Mouse (Mus musculus): ENCODE measurements around the gene Babam2. TPM values are rescaled to one million over a fixed set of nuclear protein-coding genes. Genes with fewer than 3 reads are reported as not detected.

The Babam2 gene
- polyA plus RNA-seq, 1 experiment from 2014 or later = 78.7 TPM

DNA sequence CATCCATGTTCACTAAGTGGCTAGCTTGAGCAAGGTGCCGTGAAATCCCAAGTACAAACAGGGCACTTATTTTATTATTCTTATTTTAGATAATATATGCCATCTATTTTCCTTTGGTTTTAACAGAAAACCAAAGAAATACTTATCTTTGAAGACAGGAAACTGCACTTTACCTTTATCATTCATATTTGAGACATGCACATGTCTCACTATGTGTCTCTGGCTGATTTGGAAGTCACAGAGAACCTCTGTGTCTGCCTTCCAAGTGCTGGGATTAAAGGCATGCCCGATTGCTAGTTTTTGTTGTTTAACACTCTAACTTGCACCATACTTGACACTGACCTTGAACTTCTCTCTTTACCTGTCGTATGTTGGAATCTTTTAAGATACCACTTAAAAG, 9.5 kb upstream of the Babam2 start:
- H3K9me3 ChIP-seq = no peaks in the 10 kb centered on the region
- H3K4me2 ChIP-seq (replicated peaks) = no peak overlapping the region
- no peak overlapping the region for H3K4me3 ChIP-seq (replicated peaks)
- no peak overlapping the region for H3K9ac ChIP-seq
- H3K27me3 ChIP-seq (replicated peaks) = no peaks in the 10 kb centered on the region
- 81% methylated on average over 3 of the region's 3 CpGs for WGBS
- no peaks in the 10 kb centered on the region for H3K36me3 ChIP-seq
- no peak for ATAC-seq
- H3K27ac ChIP-seq = no peak overlapping the region
- no peaks in the 10 kb centered on the region for H3K4me1 ChIP-seq (replicated peaks)

DNA sequence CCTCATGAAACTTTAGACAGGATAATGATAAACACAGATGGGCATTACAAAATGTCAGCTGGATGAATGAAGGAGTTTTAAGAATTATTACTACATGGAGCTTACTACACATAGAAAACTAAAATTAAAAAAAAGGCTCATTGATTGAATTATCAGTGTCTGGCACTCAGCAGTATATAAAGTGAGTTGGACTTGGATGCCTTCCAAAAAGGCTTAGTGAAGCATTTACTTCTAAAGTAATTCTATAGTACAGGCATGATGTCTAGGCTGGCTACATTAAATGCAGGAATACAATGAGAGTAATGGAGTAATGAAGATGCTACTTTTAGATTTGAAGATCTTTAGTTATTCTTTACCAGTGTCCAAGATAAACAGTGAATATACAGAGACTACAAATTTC, 4.3 kb upstream of the Babam2 start:
- ATAC-seq = no peak
- Histone ChIP-seq H3K27ac (no peak overlapping the region), H3K9me3 (no peaks in the 10 kb centered on the region)

DNA sequence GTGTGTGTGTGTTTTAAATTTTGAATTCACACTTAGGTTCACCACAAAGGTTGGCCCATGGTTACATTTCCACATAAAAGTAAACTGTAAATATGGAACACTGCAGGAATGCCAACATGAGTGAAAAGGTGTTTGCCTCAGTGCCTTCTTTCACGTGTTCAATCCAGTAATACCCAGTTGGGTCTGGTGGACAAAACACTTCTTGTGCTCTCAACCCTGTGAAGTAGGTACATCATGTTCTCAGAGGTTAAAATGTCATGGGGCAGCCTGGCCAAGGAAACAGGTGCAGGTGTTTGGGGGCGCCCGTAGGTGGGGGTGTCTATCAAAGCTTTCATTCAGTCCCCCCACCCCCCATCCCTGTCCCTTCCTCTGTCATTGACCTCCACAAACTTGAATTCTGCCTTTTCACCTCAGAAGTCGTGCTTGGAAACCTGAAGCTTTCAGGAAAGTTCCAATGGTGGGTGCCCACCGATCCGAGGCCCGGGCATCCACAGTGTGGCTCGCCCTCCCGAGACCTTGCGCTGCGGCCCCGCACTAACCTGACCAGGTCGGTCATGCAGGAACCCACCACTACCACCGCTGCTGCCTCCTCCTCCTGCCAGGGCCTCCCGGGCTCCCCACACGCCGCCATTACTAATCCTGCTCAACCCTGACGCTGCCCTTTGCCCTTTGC, 377 bp upstream of the Babam2 start, which contains the start of gene Rbks:
Gene Rbks (minus strand): TSS at position 657 of the 673 bp plus-strand sequence.
- H3K27ac ChIP-seq = peak within 1 kb of the TSS; percentile 96
- no peaks in the 10 kb centered on the region for H3K36me3 ChIP-seq
- peak within 1 kb of the TSS; percentile 65 for H3K9ac ChIP-seq
- no peak for ATAC-seq
- no peaks in the 10 kb centered on the region for H3K9me3 ChIP-seq
- peak within 1 kb of the TSS; percentile 73 for H3K4me2 ChIP-seq (replicated peaks)
- no peaks in the 10 kb centered on the region for H3K4me1 ChIP-seq (replicated peaks)
- 7% methylated on average over 18 of the region's 18 CpGs for WGBS
- peak within 1 kb of the TSS; percentile 68 for H3K4me3 ChIP-seq (replicated peaks)
- no peaks in the 10 kb centered on the region for H3K27me3 ChIP-seq (replicated peaks)

More for the DNA sequence above, 4.3 kb upstream of the Babam2 start:
- Histone ChIP-seq H3K9ac (no peak overlapping the region), H3K4me1 (replicated peaks) (no peaks in the 10 kb centered on the region), H3K4me2 (replicated peaks) (no peak overlapping the region), H3K36me3 (no peaks in the 10 kb centered on the region), H3K4me3 (replicated peaks) (no peak overlapping the region), H3K27me3 (replicated peaks) (no peaks in the 10 kb centered on the region)

DNA sequence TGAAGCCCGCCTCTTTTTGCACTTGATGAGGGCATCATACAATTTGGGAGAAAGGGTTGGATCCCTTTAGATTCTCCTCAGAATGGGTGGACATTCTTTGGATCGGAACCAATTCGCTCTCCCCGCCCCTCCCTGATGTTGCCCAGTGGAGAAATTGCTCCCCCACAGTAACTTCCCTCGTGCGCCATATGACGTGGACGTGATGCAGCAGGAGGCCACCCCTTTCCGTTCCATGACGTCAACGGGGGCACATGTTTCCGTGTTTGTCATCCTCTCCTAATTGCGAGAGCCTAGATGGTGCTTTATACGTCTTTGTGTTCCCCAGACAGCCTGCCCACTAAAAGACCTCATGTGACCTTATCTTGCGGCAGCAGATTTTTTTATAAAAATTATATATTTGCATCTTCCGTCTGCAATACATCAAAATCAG, 828 bp downstream of the Babam2 start:
- 3% methylated on average over 16 of the region's 16 CpGs for WGBS
- Histone ChIP-seq H3K27ac (peak overlapping the region; percentile 96), H3K4me1 (replicated peaks) (no peaks in the 10 kb centered on the region), H3K27me3 (replicated peaks) (no peaks in the 10 kb centered on the region), H3K36me3 (no peaks in the 10 kb centered on the region), H3K9ac (peak overlapping the region; percentile 65), H3K9me3 (no peaks in the 10 kb centered on the region), H3K4me2 (replicated peaks) (peak overlapping the region; percentile 73), H3K4me3 (replicated peaks) (peak overlapping the region; percentile 68)
- peak; percentile 82 for ATAC-seq

DNA sequence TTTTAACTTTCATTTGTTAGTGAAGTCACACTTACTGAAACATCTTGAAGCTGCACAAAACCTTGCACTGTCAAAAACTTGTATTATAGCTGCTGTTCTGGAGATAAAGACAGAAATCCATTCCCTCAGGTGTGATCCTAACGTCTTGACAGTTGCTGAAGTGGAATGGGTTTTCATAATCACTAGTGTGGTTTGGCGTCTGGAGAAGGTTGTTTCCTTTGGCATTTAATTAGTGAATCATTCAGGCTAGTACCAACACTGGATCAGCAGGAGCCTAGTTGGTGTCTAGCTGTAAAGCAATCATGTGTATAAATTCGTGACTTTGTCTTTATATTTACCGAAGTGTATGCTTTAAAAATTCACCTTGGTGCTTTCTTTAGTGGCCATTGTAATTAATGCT, 1.4 kb downstream of the Babam2 start:
- H3K36me3 ChIP-seq = 0 out of 2 replicates have a peak, but pooled peaks cover 2% of the 10 kb centered on the region
- no peak for ATAC-seq
- 48% methylated on average over 4 of the region's 4 CpGs for WGBS
- H3K27ac ChIP-seq = no peak overlapping the region
- H3K9me3 ChIP-seq = no peaks in the 10 kb centered on the region
- H3K4me2 ChIP-seq (replicated peaks) = peak overlapping the region; percentile 73; the same call in 1 of the 2 replicates
- no peak overlapping the region for H3K9ac ChIP-seq
- no peaks in the 10 kb centered on the region for H3K27me3 ChIP-seq (replicated peaks)
- H3K4me3 ChIP-seq (replicated peaks) = no peak overlapping the region
- no peaks in the 10 kb centered on the region for H3K4me1 ChIP-seq (replicated peaks)

DNA sequence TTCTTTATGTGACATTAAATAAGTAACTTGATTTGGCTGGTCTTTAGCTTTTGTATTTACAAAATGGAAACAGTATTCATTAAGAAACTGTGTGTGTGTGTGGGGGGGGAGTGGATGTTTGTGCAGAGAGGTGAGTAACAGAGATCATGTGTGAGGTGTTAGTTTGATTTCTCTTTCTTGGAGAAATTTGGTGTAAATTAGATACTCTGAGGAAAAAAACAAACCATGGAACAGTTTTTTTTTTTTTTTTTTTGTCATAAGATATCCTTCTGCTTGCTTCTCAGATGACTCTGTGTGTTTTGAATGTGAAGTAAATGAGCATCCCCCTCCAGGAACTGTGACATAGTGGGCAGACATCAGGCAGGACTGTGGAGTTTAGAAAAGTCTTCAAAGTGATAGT, 1.9 kb downstream of the Babam2 start:
- H3K27ac ChIP-seq = no peak overlapping the region
- H3K9me3 ChIP-seq = no peaks in the 10 kb centered on the region
- ATAC-seq = no peak
- no peak overlapping the region for H3K9ac ChIP-seq
- 0 out of 2 replicates have a peak, but pooled peaks cover 2% of the 10 kb centered on the region for H3K36me3 ChIP-seq
- no peaks in the 10 kb centered on the region for H3K4me1 ChIP-seq (replicated peaks)
- H3K4me3 ChIP-seq (replicated peaks) = no peak overlapping the region
- H3K27me3 ChIP-seq (replicated peaks) = no peaks in the 10 kb centered on the region
- no peak overlapping the region for H3K4me2 ChIP-seq (replicated peaks)

DNA sequence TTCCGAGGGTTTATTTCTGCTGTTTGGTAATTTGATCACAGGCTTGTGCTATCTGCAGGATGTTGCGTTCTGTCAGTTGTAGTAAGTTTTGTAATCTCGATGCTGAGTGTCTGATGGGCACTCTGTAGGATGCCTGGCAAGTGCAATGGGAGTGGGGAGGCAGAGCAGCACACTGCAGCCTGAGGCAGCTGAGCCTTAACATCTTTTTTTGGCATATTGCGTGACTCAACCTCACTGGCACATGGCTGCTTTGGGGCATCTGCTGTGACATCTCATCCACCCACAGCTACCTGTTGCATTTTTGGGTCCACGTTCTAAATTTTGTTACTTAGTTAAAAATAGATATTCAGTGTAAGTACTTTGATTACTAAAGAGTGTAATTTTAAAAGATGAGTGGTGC, 7.5 kb downstream of the Babam2 start:
- Histone ChIP-seq H3K36me3 (0 out of 2 replicates have a peak, but pooled peaks cover 2% of the 10 kb centered on the region), H3K9ac (no peak overlapping the region), H3K4me3 (replicated peaks) (no peak overlapping the region), H3K27me3 (replicated peaks) (no peaks in the 10 kb centered on the region), H3K4me2 (replicated peaks) (no peak overlapping the region), H3K9me3 (no peaks in the 10 kb centered on the region), H3K4me1 (replicated peaks) (no peaks in the 10 kb centered on the region), H3K27ac (no peak overlapping the region)
- no peak for ATAC-seq
- 80% methylated on average over 5 of the region's 5 CpGs for WGBS

DNA sequence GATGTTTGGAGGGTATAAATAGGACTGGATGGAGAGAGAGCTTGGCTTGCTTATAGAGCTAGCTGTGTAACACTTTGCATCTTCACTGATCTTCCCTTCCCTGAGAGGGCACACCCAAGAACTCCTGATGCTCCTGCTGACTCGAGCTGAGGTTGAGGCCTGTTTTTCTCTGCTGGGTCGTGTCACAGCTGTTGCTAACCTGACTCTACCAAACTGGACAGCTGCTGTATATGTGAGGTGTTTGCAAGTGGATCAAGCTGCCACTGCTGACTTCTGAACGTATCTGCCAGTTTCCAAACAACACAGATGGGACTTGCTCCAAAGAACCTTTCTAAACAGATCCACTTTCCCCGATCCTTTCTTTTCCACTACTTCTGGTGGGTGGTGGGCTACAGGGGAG, 9.3 kb downstream of the Babam2 start:
- Histone ChIP-seq H3K27me3 (replicated peaks) (no peaks in the 10 kb centered on the region), H3K4me3 (replicated peaks) (no peak overlapping the region), H3K4me2 (replicated peaks) (no peak overlapping the region), H3K9me3 (no peaks in the 10 kb centered on the region), H3K4me1 (replicated peaks) (no peaks in the 10 kb centered on the region), H3K27ac (no peak overlapping the region), H3K36me3 (0 out of 2 replicates have a peak, but pooled peaks cover 2% of the 10 kb centered on the region), H3K9ac (no peak overlapping the region)
- 81% methylated on average over 4 of the region's 4 CpGs for WGBS
- ATAC-seq = no peak

DNA sequence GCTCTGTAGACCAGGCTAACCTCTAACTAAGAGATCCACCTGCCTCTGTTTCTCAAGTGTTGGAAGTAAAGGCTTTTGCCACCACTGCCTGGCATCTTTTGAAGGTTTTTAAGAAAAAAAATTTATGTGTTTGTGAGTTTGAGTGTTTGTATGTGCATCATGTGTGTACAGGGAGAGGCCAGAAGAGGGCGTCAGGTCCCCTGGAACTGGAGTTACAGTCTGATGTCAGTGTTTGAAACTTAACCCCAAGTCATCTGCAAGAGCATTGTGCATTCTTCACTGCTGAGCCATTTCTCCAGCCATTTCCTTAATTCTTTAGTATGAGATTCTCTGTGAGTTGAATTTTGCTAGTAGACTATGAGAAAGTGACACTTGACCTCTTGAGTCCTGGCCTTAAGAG, 11.9 kb downstream of the Babam2 start:
- Histone ChIP-seq H3K27ac (no peak overlapping the region), H3K4me1 (replicated peaks) (no peaks in the 10 kb centered on the region), H3K4me2 (replicated peaks) (no peak overlapping the region), H3K27me3 (replicated peaks) (no peaks in the 10 kb centered on the region), H3K36me3 (no peaks in the 10 kb centered on the region), H3K9ac (no peak overlapping the region), H3K9me3 (no peaks in the 10 kb centered on the region), H3K4me3 (replicated peaks) (no peak overlapping the region)
- WGBS = 62% methylated on average over 1 of the region's 1 CpGs
- ATAC-seq = no peak

DNA sequence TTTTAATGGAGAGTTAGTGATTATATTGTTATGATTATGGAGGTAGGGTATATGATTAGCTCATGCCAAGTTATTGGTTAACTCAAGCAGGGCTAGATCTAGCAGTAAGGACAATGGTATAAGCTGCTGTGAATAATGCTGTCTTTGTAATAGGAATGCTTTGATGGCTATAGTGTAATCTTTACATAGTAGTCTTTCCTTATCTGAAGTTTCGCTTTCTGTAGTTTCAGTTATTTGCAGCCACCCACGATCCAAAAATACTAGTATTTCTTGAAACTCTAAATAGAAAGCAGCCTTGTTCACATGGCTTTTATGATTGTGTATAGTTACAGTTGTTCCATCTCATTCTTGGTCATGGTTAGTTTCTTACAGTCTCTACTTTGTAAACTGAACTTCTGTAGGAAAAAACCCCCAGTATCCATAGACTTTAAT, 15.8 kb downstream of the Babam2 start:
- H3K4me1 ChIP-seq (replicated peaks) = no peaks in the 10 kb centered on the region
- peak overlapping the region; percentile 96 for H3K27ac ChIP-seq
- no peak overlapping the region for H3K4me3 ChIP-seq (replicated peaks)
- WGBS = 61% methylated on average over 2 of the region's 2 CpGs
- ATAC-seq = peak; percentile 96
- no peaks in the 10 kb centered on the region; the same call in 1 of the 2 replicates for H3K36me3 ChIP-seq
- H3K9ac ChIP-seq = no peak overlapping the region
- no peaks in the 10 kb centered on the region for H3K9me3 ChIP-seq
- no peaks in the 10 kb centered on the region for H3K27me3 ChIP-seq (replicated peaks)
- H3K4me2 ChIP-seq (replicated peaks) = no peak overlapping the region

DNA sequence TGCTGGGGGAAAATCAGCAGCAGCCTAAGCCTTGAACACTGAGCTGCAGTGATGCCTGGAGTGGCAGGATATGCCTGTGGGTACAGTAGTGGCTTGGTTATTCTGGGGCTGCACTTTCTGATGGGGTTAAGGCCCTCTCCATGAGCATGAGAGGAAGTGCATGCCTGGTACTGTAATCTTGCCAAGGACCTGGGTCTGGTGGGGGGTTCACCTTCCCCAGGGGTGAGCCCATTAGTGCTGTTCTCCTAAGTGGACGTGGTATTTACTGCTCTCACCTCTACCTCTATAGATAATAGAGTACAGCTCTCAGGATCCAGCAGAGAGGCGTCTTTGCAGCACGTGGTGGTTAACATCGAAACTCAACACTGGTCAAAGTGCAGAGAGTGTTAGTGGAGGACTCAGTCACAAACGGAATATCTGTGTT, 16.4 kb downstream of the Babam2 start:
- H3K4me1 ChIP-seq (replicated peaks) = no peaks in the 10 kb centered on the region
- H3K27me3 ChIP-seq (replicated peaks) = no peaks in the 10 kb centered on the region
- WGBS = 48% methylated on average over 5 of the region's 5 CpGs
- H3K9me3 ChIP-seq = no peaks in the 10 kb centered on the region
- ATAC-seq = peak; percentile 79
- 0 out of 2 replicates have a peak overlapping the region, but pooled peaks have one; percentile 19 for H3K4me2 ChIP-seq (replicated peaks)
- H3K27ac ChIP-seq = peak overlapping the region; percentile 96
- H3K9ac ChIP-seq = no peak overlapping the region
- H3K36me3 ChIP-seq = no peaks in the 10 kb centered on the region; the same call in 1 of the 2 replicates
- no peak overlapping the region for H3K4me3 ChIP-seq (replicated peaks)

DNA sequence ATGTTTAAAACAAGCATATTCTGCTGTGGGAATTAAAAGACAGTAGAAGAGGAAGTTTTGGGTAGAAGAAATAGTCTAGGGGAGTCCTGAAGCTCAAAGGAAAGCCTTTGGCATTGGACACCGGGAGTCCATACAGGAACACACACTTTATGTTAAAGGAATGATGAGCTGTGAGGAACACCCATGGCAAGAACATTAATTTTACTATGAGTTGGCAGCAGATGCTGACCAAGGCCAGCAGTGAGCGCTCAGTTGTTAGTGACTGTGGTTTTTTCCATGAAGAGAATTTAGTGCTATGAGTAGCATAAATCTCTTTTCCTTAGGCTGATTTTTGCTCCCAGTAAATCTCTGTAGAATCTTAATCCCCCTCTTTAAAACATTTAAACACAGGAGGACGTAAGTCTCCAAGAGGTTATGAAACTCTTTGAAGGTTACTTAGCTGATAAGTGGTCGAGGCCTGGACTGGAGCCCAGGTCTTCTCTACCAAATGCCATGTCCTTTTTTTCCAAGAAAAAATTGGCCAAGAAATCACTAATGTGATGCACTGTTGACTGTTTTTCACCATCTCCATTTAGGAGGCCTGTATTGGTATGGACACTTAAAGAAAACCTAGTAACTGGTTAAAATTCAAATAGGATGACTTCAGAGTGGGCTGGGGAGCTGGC, 18.1 kb downstream of the Babam2 start:
- no peaks in the 10 kb centered on the region; the same call in 1 of the 2 replicates for H3K36me3 ChIP-seq
- H3K27me3 ChIP-seq (replicated peaks) = no peaks in the 10 kb centered on the region
- no peak overlapping the region for H3K4me2 ChIP-seq (replicated peaks)
- no peak overlapping the region for H3K4me3 ChIP-seq (replicated peaks)
- H3K9ac ChIP-seq = no peak overlapping the region
- WGBS = 47% methylated on average over 4 of the region's 4 CpGs
- ATAC-seq = no peak
- H3K4me1 ChIP-seq (replicated peaks) = no peaks in the 10 kb centered on the region
- no peaks in the 10 kb centered on the region for H3K9me3 ChIP-seq
- peak overlapping the region; percentile 13; the same call in 1 of the 2 replicates for H3K27ac ChIP-seq

Data from intestine, embryonic 15.5 days (tissue).